Mouse (Mus musculus): Measurements from ENCODE around the gene Dzank1.

- TF ChIP-seq CTCF (IDR thresholded peaks at IDR 0.05; ENCODE audit: insufficient read depth, low read length) (peak; percentile 36; the same call in 1 of the 2 replicates), POLR2A (IDR thresholded peaks at IDR 0.05; ENCODE audit: borderline replicate concordance, extremely low read depth, low read depth, low read length) (no peak)
These were observed 88.8 kb downstream of the Dzank1 start for GRCm38 (mm10) chr2:144438424-144438823.
